Mouse (Mus musculus) urinary bladder, postnatal 25 days (tissue): Measurements from ENCODE around the gene Gli2.

Experiments used
- DNase-seq: peaks from one replicate; pipeline ENCODE4 v3.0.0; 2022; ENCODE audit warnings: low spot score

The Gli2 gene

GRCm38 (mm10) chr1:118941336-118941735, 112.1 kb downstream of the Gli2 start:
- DNase-seq: no peak

DNA sequence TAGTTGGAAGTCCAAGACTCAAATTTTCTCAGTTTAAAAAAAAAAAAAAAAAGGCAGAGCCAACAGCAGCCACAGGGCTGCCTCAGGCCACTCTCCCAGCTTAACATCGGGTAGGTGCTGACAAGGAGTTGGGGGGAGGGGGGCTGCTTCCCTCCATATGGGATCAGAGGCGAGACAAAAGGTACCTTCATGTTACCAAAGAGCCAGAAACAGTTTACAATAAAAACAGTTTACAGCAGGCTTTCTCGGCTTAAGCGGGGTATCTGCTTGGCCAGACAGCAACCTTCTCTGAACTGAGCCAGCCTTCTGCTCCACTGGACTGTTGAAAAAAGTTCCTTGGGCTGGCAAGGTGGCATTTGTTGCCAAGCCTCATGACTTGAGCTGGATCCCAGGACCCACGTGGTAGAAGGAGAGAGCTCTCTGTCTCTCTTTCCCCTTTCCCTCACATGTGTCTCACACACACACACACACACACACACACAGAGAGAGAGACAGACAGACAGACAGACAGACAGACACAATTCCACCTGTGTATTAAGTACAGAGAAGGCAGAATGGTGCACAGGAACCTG, 113.1 kb downstream of the Gli2 start:
- no peak for DNase-seq

DNA sequence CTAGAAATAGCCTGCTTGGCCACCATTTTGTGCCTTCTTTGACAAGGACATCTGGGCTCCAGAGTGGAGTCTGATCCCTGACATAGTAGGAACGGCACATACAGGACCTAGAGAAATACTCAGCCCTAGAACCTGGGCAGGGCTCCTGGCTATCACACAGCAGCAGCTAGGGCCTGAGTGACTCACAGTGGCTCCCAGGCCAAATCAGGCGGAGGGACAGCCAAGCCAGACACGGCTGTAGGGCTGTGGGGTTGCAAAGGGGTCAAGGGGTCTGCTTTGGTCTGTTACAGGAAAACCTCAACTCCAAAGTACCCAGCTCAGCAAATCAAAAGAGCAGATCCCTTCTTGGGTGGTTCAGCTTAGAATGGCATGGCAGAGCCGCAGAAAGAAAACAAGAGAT, 115.2 kb downstream of the Gli2 start:
- no peak for DNase-seq

- no peak for DNase-seq
Observed at GRCm38 (mm10) chr1:118936108-118936507, 117.3 kb downstream of the Gli2 start.

DNA sequence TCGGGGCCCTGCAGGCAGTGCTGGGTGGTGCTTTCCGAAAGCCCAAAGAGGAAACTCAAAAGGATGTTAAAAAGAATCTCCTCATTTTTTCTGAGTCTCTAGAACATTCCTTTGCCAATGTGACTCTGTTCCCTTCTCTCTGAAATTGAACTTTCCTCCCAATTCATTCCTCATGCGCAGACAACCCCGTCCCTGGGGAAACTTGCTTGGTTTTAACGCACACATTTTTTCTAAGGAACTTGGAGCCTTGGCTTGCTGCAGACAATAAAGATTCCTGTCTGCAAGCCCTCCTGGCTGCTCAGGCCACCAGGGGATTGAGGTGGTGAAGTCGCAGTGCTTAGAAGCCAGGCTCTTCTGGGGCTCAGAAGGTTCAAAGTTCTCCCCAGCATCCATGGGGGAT, 117.9 kb downstream of the Gli2 start:
- DNase-seq: no peak

DNA sequence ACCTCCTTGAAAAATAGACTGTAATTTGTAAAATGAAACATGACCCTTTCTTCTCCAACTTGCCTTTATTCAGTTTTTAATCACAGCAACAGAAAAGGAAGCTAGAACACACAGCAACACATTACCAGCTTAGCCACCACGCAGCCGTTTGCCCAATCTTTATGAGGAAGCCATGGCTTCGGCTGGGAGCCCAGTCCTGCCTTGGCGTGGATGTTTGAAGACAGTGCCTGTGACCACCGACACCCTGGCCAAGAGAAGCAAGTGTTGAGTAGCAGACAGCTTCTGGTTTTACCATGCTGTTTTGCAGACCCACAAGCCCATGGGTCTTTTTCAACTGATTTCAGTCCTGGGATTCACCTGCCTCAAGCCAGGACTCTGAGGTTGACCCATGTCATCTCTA, 121.3 kb downstream of the Gli2 start:
- DNase-seq: no peak

DNA sequence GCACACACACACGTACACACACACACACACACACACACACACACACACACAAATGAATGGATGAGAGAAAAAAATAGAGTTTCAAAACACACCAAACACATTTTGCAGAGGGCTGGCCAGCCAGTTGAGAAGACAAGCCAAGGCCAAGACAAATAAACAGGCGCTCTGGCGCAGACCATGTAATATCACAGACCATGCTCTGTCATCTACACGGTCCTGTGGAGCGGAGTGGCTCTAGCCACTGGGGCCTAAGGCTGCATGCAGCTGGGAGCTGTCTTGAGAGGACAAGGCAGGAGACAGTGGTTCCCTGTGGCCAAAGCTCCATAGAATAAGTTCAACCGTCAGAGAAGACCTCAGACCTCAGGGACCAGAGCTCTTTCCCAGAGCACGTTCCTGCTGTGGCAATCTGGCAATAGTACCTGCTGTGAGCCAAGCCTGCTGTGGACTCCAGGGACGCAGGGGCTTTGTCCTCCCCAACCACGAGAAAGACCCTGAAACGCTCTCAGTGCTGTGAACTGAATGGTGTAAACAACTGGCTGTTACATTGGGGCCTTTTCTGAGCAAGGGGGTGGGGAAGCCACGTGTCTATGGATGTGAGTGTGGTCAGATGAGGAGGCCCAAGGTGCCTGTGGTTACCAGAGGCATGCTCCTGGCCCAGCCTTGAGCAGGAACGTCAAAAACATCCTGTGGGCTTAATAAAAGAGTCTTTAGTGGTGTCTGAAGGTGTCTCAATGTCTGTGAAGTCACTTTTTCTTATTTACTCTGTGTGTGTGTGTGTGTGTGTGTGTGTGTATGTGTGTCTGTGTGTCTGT, 125.7 kb downstream of the Gli2 start:
- no peak for DNase-seq

- no peak for DNase-seq
Observed at GRCm38 (mm10) chr1:118926556-118926955, 126.9 kb downstream of the Gli2 start.

GRCm38 (mm10) chr1:118922189-118922588, 131.2 kb downstream of the Gli2 start:
- DNase-seq: no peak

DNA sequence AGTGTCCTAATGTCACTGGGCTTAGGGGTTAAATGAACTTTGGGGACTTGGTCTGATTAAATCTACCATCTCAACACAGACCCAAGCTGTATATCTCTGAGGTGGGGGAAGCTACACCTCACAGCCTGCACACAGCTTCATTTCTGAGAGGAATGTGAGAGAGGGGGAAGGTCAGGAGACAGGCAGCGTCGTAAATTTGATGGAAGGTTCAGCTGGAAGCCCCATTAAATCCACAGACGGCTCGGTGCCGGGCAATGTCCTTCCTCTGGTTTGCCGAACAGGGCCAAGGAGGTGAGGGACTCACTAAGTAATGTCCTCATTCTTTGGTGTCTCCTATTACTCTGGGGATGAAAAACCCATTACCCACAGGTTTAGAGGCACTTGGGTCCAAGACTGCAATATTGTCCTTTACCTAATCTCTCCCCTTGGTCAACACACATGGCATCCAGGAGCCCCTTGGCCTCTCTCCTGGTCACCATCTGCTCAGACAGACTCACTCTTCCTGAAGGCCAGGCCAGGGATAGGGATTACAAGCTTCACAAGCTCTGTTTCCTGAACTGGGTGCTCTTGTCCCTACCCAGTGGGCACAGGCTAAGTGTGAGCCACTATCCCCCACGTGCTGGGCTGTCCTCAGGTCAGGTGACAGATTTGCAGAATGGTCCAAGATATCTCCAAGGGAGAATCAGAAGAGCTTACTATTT, 135.7 kb downstream of the Gli2 start:
- DNase-seq: no peak

GRCm38 (mm10) chr1:118916477-118917075, 136.8 kb downstream of the Gli2 start:
- no peak for DNase-seq

DNA sequence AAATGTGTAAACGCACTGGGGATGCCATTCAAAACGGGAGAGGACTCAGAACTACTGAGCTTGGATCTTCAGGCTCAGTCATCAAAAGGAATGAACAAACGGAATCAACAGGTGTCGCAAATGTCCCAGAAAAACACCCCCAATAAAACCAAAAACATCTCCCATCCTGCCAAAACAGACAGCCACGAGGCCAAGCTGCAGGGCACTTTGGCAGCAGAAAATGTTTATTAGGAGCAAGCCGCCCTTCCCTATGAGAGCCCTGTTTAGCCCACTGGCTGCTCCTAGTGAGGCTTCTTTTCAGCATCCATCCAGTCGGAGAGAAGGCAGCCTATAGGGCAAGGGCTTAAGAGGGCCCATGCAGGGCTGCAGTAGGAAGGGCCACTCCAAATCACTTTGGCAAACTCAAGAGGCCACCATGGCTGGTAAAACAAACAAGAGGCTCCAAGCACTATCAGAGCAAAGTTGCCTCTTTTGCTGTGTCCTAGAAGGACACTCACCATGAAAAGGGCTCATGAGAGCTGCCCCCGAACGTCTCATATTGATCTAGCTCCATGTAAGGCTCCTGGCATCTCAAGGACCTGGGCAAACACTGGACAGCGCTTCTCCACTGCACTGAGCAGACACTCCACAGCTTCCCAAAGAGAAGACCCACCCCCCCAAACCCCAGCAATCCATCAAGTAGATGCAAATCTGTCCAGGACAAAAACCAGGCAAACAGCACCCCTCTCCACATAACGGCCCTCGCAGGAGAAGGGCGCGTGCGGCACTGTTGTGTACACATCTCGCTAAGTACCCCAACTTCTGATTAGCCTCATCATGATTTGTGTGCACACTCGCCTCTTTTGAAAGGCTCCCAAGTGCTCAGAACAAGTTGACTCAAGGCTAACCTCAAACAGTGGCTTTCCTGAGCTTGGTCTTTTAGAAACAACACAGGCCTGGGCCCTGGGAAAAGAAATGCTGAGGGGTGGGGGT, 139.7 kb downstream of the Gli2 start:
- no peak for DNase-seq

- no peak for DNase-seq
Observed at GRCm38 (mm10) chr1:118912929-118913328, 140.5 kb downstream of the Gli2 start.

- no peak for DNase-seq
Observed at GRCm38 (mm10) chr1:118911427-118911727, 142.0 kb downstream of the Gli2 start.

DNA sequence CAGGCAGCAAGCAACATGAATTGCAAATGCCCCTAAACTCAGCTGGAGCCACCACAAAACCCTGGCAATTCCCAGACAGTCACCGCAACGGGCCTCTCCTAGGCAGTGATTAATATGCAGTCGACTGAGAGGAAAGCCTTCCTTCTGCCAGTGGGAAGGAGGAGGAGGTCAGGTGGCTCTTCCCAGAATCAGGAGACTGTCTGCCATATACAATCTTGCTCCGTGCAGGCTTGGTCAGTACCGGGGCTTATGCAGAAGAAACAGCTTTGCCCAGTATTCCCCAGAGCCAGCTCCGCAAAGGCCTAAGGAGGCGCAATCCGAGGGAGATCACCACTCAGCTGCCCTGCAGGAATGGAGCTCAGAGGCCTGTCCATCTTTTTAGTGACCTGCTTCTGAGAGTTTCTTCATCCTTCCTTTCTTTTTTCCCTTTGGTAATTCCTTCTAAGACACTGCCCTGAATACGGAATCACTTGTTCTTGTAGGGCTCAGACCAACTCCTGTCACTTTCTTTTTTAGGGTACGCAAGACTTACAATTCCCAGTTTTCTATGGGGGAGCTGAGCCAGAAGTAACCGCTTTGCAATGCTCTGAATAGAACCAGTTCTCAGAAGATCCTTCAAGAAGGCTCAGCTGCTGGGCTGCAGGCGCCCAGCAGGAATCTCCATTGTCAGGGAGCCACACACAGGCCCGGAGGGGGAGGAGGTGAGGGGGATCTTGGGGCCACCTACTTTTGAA, 142.6 kb downstream of the Gli2 start:
- DNase-seq: no peak

DNA sequence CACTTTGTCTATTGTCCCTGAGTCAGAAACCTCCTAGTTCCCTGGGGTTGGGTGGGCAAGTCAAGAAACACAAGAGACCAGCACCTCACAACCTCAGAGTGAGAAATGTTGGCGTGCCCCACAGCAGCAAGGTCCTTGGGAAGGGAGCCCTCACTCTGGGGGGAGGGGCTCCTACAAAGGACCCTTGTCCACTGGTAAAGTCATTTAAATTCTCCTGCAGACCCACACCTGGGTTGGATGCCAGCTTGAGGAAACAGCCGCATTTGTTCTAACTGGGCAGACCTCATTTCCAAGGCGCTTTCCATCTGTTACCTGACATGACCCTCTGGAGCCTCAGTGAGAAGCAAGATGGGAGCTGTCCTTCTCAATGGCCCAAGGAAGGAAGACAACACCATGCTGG, 144.4 kb downstream of the Gli2 start:
- DNase-seq: no peak

DNA sequence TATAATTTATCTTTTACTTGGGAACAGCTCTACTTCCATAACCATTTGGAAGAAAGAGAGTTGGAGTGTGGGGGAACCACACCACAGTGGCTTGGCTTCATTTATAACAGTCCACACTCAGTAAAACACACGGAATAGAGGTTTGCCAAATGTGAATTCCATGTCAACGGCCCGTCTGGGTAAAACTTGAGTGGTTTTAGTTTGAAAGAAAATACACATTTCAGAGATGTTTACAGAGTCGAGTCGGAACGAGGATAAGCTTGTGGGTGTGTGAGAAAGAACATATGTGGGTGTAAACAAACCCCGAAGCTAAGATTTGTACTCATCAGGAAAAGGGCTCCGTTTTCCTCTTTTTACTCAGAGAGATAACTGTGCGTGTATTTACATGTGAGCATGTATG, 145.8 kb downstream of the Gli2 start:
- DNase-seq: no peak

- DNase-seq: no peak
Observed at GRCm38 (mm10) chr1:118905319-118905718, 148.1 kb downstream of the Gli2 start.

GRCm38 (mm10) chr1:118904909-118905308, 148.5 kb downstream of the Gli2 start:
- DNase-seq: no peak

DNA sequence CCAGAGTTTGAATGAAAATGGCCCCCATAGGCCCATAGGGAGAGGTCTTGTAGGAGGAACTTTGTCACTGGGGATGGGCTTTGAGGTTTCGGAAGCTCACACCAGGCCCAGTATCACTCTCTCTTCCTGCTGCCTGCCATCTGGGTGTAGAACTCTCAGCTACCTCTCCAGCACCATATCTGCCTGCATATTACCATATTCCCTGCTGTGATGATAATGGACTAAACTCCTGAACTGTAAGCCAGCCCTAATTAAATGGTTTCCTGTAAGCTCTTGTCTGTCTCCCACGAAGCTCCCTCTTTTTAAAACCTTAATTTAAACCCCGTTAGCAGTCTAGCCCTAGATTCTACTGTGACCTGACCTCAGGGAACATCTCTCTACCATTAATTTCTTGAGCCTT, 149.0 kb downstream of the Gli2 start:
- DNase-seq: no peak

GRCm38 (mm10) chr1:118903742-118904141, 149.7 kb downstream of the Gli2 start:
- DNase-seq: no peak
